Mouse (Mus musculus): Measurements from ENCODE around the gene Abhd17b.
"Not testable (repeated sequence)": the region's sequence is repeated elsewhere in the genome, so short reads cannot be mapped to it uniquely, and the experiment has no call there.

Gene Abhd17b

GRCm38 (mm10) chr19:21652285-21653171 lies 457 bp upstream of the Abhd17b start, which contains the start of gene 1110059E24Rik:
Gene 1110059E24Rik, minus strand, starts transcription at chr19:21652976.
- peak; percentile 98 for DNase-seq

- DNase-seq: no peak
Measured at GRCm38 (mm10) chr19:21654788-21655187, 1.8 kb downstream of the Abhd17b start.

GRCm38 (mm10) chr19:21660734-21661133 lies 7.7 kb downstream of the Abhd17b start:
- DNase-seq: no peak

- DNase-seq: no peak
Measured at GRCm38 (mm10) chr19:21663756-21664456, 10.9 kb downstream of the Abhd17b start.

- no peak for DNase-seq
Measured at GRCm38 (mm10) chr19:21669650-21670049, 16.7 kb downstream of the Abhd17b start.

- no peak for DNase-seq
Measured at GRCm38 (mm10) chr19:21674354-21675096, 21.5 kb downstream of the Abhd17b start.

GRCm38 (mm10) chr19:21680091-21680490 lies 27.1 kb downstream of the Abhd17b start:
- DNase-seq: no peak

- DNase-seq: no peak
Measured at GRCm38 (mm10) chr19:21680986-21681385, 28.0 kb downstream of the Abhd17b start.

GRCm38 (mm10) chr19:21713260-21714031 lies 60.5 kb downstream of the Abhd17b start:
- peak; percentile 45 for DNase-seq

GRCm38 (mm10) chr19:21714278-21714883 lies 61.4 kb downstream of the Abhd17b start:
- no peak for DNase-seq

GRCm38 (mm10) chr19:21715005-21715442 lies 62.0 kb downstream of the Abhd17b start:
- DNase-seq: peak; percentile 42

GRCm38 (mm10) chr19:21715515-21715914 lies 62.5 kb downstream of the Abhd17b start:
- peak; percentile 15 for DNase-seq

- DNase-seq: peak; percentile 43
Measured at GRCm38 (mm10) chr19:21716456-21716855, 63.5 kb downstream of the Abhd17b start.

- DNase-seq: no peak
Measured at GRCm38 (mm10) chr19:21719206-21719605, 66.2 kb downstream of the Abhd17b start.

- no peak for DNase-seq
Measured at GRCm38 (mm10) chr19:21720950-21721349, 68.0 kb downstream of the Abhd17b start.

GRCm38 (mm10) chr19:21723280-21723679 lies 70.3 kb downstream of the Abhd17b start:
- DNase-seq: not testable (repeated sequence)

GRCm38 (mm10) chr19:21723911-21724655 lies 71.1 kb downstream of the Abhd17b start:
- no peak for DNase-seq

- DNase-seq: no peak
Measured at GRCm38 (mm10) chr19:21725168-21725567, 72.2 kb downstream of the Abhd17b start.

GRCm38 (mm10) chr19:21727081-21727480 lies 74.1 kb downstream of the Abhd17b start:
- DNase-seq: no peak

- no peak for DNase-seq
Measured at GRCm38 (mm10) chr19:21728342-21728741, 75.4 kb downstream of the Abhd17b start.

- DNase-seq: no peak
Measured at GRCm38 (mm10) chr19:21731887-21732286, 78.9 kb downstream of the Abhd17b start.

Measured in kidney, postnatal 10 days (tissue).